Mouse (Mus musculus): ENCODE results near the gene Bcl11b. TPM values are rescaled to one million over a fixed set of nuclear protein-coding genes. Genes with fewer than 3 reads are reported as not detected.

Gene Bcl11b
- polyA plus RNA-seq, 1 experiment from 2014 or later = 38.2 TPM

DNA sequence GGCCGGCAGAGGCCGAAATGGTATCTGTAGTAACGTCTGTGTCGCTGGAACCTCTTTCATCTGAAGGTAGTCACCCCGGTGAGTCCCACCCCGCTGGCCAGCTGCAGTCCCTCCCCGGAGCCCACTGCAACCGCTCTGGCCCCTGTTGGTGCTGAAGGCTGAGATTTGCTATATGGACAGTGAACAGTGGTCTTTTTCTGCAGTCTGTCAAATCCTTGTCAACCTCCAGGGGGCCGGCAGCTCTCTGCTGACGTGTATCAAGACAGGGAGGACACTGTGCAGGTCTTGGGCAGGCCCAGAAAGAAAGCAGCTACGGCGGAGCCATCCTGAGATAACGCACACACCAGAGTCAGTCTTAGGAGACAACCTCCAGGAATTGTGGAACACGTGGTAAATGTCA, 43.0 kb downstream of the Bcl11b start:
- Histone ChIP-seq H3K4me3 (ENCODE audit: low read depth, low read length) (no peak overlapping the region), H3K36me3 (ENCODE audit: control insufficient read depth, insufficient read depth, low read length) (no peaks in the 10 kb centered on the region), H3K4me2 (ENCODE audit: low read depth, low read length) (0 out of 2 replicates have a peak overlapping the region, but pooled peaks have one; percentile 2), H3K27ac (ENCODE audit: low read depth, low read length) (no peak overlapping the region), H3K4me1 (ENCODE audit: control insufficient read depth, insufficient read depth, low read length) (peaks cover 37% of the 10 kb centered on the region), H3K9ac (replicated peaks; ENCODE audit: low read depth, low read length) (no peak overlapping the region), H3K9me3 (ENCODE audit: control insufficient read depth, low read length) (no peaks in the 10 kb centered on the region), H3K27me3 (ENCODE audit: control insufficient read depth, insufficient read depth, low read length) (no peaks in the 10 kb centered on the region)
- 46% methylated on average over 14 of the region's 14 CpGs for WGBS
- no peak for ATAC-seq (ENCODE audit: low read depth)

DNA sequence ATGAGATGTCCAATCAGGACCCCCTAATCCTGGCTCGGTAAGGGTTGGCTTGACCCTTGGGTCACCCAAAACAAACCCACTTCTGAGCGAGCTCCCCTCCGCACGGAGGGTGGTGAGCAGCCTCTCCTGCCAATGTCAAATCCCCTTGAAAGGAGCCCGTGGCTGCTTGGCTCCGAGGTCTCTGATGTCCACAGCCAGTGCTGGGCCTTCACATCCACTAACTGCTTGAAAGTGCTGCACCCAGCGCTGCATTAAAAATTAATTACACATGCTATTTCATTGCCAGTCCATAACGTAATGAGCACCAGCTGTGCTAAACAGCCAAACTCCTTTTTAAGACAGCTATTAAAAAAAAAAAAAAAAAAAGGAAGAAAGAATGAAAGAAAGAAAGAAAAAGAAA, 43.5 kb downstream of the Bcl11b start:
- whole genome bisulfite sequencing = 37% methylated on average over 8 of the region's 8 CpGs
- Histone ChIP-seq H3K9me3 (ENCODE audit: control insufficient read depth, low read length) (no peaks in the 10 kb centered on the region), H3K9ac (replicated peaks; ENCODE audit: low read depth, low read length) (no peak overlapping the region), H3K27me3 (ENCODE audit: control insufficient read depth, insufficient read depth, low read length) (no peaks in the 10 kb centered on the region), H3K4me1 (ENCODE audit: control insufficient read depth, insufficient read depth, low read length) (peaks cover 39% of the 10 kb centered on the region), H3K27ac (ENCODE audit: low read depth, low read length) (no peak overlapping the region; the same call in 1 of the 2 replicates), H3K4me2 (ENCODE audit: low read depth, low read length) (no peak overlapping the region), H3K36me3 (ENCODE audit: control insufficient read depth, insufficient read depth, low read length) (no peaks in the 10 kb centered on the region), H3K4me3 (ENCODE audit: low read depth, low read length) (no peak overlapping the region)
- no peak for ATAC-seq (ENCODE audit: low read depth)

DNA sequence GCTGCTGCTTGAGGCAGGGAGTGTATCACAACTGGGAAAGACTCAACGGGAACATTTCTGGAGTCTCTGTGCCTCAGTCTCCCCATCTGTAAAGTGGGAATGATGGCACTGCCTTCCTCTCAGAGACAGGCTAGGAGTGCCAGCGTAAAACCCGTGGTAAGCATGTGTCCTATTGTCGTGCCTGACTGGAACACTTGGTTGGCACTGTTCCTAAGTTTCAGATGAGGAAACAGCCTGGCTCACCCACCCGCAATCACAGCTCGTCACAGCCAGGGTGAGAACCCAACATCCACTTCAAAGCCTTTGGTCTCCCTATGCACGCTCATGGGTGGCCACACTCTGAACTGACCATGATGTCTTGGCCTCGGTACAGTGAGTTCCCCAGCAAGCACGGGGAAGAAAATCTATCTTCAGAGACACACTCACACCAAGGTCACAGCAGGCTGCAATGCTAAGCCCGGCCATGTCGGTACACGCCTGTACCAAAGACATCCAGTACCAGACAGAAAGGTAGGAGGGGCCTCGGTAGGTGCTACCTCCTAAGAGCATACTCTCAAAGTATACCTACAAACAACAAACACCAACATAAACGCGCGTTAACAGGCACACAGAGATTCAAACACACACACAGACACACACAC, 50.2 kb downstream of the Bcl11b start:
- 84% methylated on average over 16 of the region's 16 CpGs for WGBS
- Histone ChIP-seq H3K9ac (replicated peaks; ENCODE audit: low read depth, low read length) (no peak overlapping the region), H3K36me3 (ENCODE audit: control insufficient read depth, insufficient read depth, low read length) (no peaks in the 10 kb centered on the region), H3K27ac (ENCODE audit: low read depth, low read length) (peak overlapping the region; percentile 60), H3K4me1 (ENCODE audit: control insufficient read depth, insufficient read depth, low read length) (peaks cover 25% of the 10 kb centered on the region), H3K4me3 (ENCODE audit: low read depth, low read length) (no peak overlapping the region), H3K9me3 (ENCODE audit: control insufficient read depth, low read length) (no peaks in the 10 kb centered on the region), H3K4me2 (ENCODE audit: low read depth, low read length) (peak overlapping the region; percentile 32; the same call in 1 of the 2 replicates), H3K27me3 (ENCODE audit: control insufficient read depth, insufficient read depth, low read length) (no peaks in the 10 kb centered on the region)
- 0 out of 2 replicates have a peak, but pooled peaks have one; percentile 16 for ATAC-seq (ENCODE audit: low read depth)

DNA sequence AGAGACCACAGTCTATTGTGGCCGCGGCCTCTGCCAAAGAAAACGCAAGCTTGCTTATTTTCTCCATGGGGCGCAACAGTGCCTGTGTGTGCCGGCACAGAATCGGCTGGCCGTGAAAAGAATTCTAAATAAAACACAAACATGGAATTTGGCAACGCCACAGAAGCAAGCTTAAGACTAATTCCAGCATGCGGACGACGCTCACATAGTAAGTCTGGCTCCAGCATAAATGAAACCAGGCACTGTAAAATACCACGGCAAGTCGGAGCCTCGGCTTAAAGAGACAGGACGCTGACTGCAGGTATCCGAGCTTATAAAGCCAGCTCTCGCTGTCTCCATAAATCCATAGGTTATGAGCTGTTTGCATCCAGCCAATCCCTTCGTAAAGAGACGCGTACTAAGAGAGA, 51.1 kb downstream of the Bcl11b start:
- H3K27me3 ChIP-seq (ENCODE audit: control insufficient read depth, insufficient read depth, low read length) = no peaks in the 10 kb centered on the region
- H3K36me3 ChIP-seq (ENCODE audit: control insufficient read depth, insufficient read depth, low read length) = no peaks in the 10 kb centered on the region
- H3K27ac ChIP-seq (ENCODE audit: low read depth, low read length) = no peak overlapping the region; the same call in 1 of the 2 replicates
- no peaks in the 10 kb centered on the region for H3K9me3 ChIP-seq (ENCODE audit: control insufficient read depth, low read length)
- H3K4me2 ChIP-seq (ENCODE audit: low read depth, low read length) = peak overlapping the region; percentile 32
- peaks cover 25% of the 10 kb centered on the region for H3K4me1 ChIP-seq (ENCODE audit: control insufficient read depth, insufficient read depth, low read length)
- peak; percentile 39; the same call in 1 of the 2 replicates for ATAC-seq (ENCODE audit: low read depth)
- 20% methylated on average over 20 of the region's 20 CpGs for WGBS
- H3K4me3 ChIP-seq (ENCODE audit: low read depth, low read length) = peak overlapping the region; percentile 15; the same call in 1 of the 2 replicates
- H3K9ac ChIP-seq (replicated peaks; ENCODE audit: low read depth, low read length) = no peak overlapping the region; the same call in 1 of the 2 replicates

DNA sequence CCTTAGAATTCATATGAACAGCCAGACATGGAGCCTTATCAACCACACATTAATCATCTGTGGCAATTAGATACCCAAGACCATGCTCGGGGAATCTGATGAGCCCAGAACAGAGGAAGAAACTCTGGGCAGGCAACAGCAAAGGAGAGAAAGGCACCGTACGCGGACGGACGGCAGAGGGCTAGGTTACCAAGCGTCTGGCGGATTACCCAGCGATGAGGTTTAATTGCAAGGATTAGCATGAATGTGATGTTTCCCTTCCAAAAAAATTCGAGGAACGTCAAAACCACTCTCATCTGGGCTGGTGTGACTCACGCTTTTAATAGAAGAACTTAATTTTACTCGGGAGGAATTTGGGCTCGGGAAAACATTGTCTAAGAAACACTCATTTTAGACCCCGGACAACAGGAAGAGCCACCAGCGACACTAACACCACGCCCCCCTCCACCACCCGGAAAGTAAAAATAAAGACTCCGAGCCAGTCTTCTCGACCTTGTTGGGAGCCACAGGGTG, 52.7 kb downstream of the Bcl11b start:
- WGBS = 70% methylated on average over 20 of the region's 20 CpGs
- Histone ChIP-seq H3K9me3 (ENCODE audit: control insufficient read depth, low read length) (no peaks in the 10 kb centered on the region), H3K4me1 (ENCODE audit: control insufficient read depth, insufficient read depth, low read length) (peaks cover 25% of the 10 kb centered on the region), H3K27ac (ENCODE audit: low read depth, low read length) (no peak overlapping the region), H3K4me3 (ENCODE audit: low read depth, low read length) (no peak overlapping the region), H3K36me3 (ENCODE audit: control insufficient read depth, insufficient read depth, low read length) (no peaks in the 10 kb centered on the region), H3K9ac (replicated peaks; ENCODE audit: low read depth, low read length) (no peak overlapping the region), H3K4me2 (ENCODE audit: low read depth, low read length) (no peak overlapping the region), H3K27me3 (ENCODE audit: control insufficient read depth, insufficient read depth, low read length) (no peaks in the 10 kb centered on the region)
- ATAC-seq (ENCODE audit: low read depth) = no peak

DNA sequence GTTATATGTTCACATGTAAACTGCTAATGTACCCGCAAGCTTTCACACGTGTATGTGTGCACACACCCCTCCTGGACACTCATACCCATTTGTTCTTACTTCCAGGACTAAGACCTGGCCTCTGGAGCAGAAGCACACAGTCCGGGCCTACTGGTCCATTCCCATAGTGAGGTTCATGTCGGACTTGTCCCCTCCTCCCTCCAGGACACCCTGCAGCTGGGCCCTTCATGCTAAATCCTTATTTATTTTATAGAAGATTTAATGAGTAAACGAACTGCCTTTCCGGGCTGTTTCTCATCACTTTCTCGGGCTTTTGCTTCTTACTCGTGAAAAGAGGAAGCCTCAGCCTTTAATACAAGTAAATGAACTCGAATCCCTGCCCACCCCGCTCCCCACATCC, 54.0 kb downstream of the Bcl11b start:
- Histone ChIP-seq H3K36me3 (ENCODE audit: control insufficient read depth, insufficient read depth, low read length) (no peaks in the 10 kb centered on the region), H3K4me3 (ENCODE audit: low read depth, low read length) (no peak overlapping the region), H3K4me1 (ENCODE audit: control insufficient read depth, insufficient read depth, low read length) (peaks cover 20% of the 10 kb centered on the region), H3K4me2 (ENCODE audit: low read depth, low read length) (no peak overlapping the region), H3K27ac (ENCODE audit: low read depth, low read length) (no peak overlapping the region), H3K9me3 (ENCODE audit: control insufficient read depth, low read length) (no peaks in the 10 kb centered on the region), H3K27me3 (ENCODE audit: control insufficient read depth, insufficient read depth, low read length) (no peaks in the 10 kb centered on the region), H3K9ac (replicated peaks; ENCODE audit: low read depth, low read length) (no peak overlapping the region)
- 84% methylated on average over 10 of the region's 10 CpGs for WGBS
- ATAC-seq (ENCODE audit: low read depth) = no peak

DNA sequence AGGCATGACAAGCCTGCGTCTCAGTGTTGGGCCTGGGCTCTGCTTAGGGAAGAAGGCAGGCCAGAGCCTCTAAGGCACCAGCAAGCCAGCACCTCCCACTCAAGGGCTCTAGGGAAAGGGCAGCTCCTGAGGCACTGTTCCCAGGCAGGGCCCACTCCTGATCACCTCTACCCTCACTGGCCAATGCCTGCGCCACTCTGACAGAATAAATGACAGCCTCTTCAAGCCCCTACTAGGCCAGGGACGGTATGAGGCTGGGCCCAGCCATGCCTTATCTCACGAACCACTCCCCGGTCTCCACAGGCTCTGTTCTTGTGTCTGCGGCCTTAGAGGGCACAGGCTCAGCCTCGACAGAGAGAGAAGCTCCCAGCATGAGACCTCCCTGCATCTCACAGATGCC, 61.3 kb downstream of the Bcl11b start:
- H3K9ac ChIP-seq (replicated peaks; ENCODE audit: low read depth, low read length) = no peak overlapping the region
- peaks cover 5% of the 10 kb centered on the region; the same call in 1 of the 2 replicates for H3K4me1 ChIP-seq (ENCODE audit: control insufficient read depth, insufficient read depth, low read length)
- no peaks in the 10 kb centered on the region for H3K9me3 ChIP-seq (ENCODE audit: control insufficient read depth, low read length)
- 77% methylated on average over 7 of the region's 7 CpGs for WGBS
- no peak overlapping the region for H3K4me3 ChIP-seq (ENCODE audit: low read depth, low read length)
- no peaks in the 10 kb centered on the region for H3K27me3 ChIP-seq (ENCODE audit: control insufficient read depth, insufficient read depth, low read length)
- no peak for ATAC-seq (ENCODE audit: low read depth)
- no peak overlapping the region for H3K27ac ChIP-seq (ENCODE audit: low read depth, low read length)
- H3K4me2 ChIP-seq (ENCODE audit: low read depth, low read length) = no peak overlapping the region
- no peaks in the 10 kb centered on the region for H3K36me3 ChIP-seq (ENCODE audit: control insufficient read depth, insufficient read depth, low read length)

DNA sequence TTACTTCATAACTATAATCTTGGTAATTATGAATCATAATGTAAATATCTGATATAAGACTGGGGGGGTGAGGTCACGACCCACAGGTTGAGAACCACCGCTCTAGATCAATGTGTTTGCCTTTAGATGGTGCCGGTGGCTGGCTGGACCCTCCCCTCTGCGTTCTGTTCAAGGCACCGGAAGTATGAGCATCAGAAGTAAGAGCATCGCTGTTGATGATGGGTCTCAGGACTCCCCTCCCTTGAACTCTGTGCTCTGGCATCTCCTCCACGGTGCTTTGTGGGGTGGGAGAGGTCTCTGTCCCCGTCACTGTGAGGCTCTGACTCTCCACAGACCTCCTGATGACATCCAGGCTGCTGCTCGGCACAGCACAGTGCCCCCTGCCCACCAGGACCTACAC, 62.6 kb downstream of the Bcl11b start:
- H3K4me3 ChIP-seq (ENCODE audit: low read depth, low read length) = no peak overlapping the region
- no peak overlapping the region for H3K9ac ChIP-seq (replicated peaks; ENCODE audit: low read depth, low read length)
- WGBS = 91% methylated on average over 9 of the region's 9 CpGs
- H3K27me3 ChIP-seq (ENCODE audit: control insufficient read depth, insufficient read depth, low read length) = no peaks in the 10 kb centered on the region
- H3K36me3 ChIP-seq (ENCODE audit: control insufficient read depth, insufficient read depth, low read length) = no peaks in the 10 kb centered on the region
- no peak overlapping the region for H3K4me2 ChIP-seq (ENCODE audit: low read depth, low read length)
- H3K27ac ChIP-seq (ENCODE audit: low read depth, low read length) = no peak overlapping the region
- H3K4me1 ChIP-seq (ENCODE audit: control insufficient read depth, insufficient read depth, low read length) = peaks cover 6% of the 10 kb centered on the region
- H3K9me3 ChIP-seq (ENCODE audit: control insufficient read depth, low read length) = no peaks in the 10 kb centered on the region
- no peak for ATAC-seq (ENCODE audit: low read depth)

DNA sequence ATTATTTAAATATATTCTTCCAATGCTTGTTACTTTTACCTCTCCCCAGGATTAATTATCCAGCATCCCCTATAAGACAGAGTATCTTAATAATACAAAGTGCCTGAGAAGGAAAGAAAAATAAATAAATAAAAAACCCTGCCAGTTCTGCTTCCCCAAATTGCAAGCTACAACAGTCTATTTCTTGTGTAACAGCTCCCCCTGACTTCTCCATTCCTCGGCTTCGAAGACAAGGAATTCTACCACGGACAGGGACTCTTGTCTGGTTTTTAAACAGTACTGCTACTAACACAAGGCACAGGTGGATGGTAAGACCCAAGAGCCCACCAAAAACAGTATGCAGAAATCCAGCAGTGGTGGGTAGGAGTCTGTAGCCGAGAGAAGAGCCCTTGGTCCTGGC, 64.2 kb downstream of the Bcl11b start:
- Histone ChIP-seq H3K27ac (ENCODE audit: low read depth, low read length) (no peak overlapping the region), H3K4me1 (ENCODE audit: control insufficient read depth, insufficient read depth, low read length) (peaks cover 18% of the 10 kb centered on the region), H3K36me3 (ENCODE audit: control insufficient read depth, insufficient read depth, low read length) (no peaks in the 10 kb centered on the region), H3K27me3 (ENCODE audit: control insufficient read depth, insufficient read depth, low read length) (no peaks in the 10 kb centered on the region), H3K4me2 (ENCODE audit: low read depth, low read length) (no peak overlapping the region), H3K9me3 (ENCODE audit: control insufficient read depth, low read length) (no peaks in the 10 kb centered on the region), H3K4me3 (ENCODE audit: low read depth, low read length) (no peak overlapping the region), H3K9ac (replicated peaks; ENCODE audit: low read depth, low read length) (no peak overlapping the region)
- ATAC-seq (ENCODE audit: low read depth) = no peak
- 74% methylated on average over 4 of the region's 4 CpGs for WGBS
